Mouse (Mus musculus) megakaryocyte-erythroid progenitor cell, adult 5 weeks (primary cell): ENCODE results near the gene Fscb. TPM values are rescaled to one million over a fixed set of nuclear protein-coding genes. Genes with fewer than 3 reads are reported as not detected.

ENCODE experiments used
- polyA plus RNA-seq: library from polyadenylated mRNA; stranded (reverse); fragments of >175 nt; gene quantifications from 2 replicates; pipeline ENCODE4 v1.2.3, GENCODE M21; 2012

The Fscb gene
- polyA plus RNA-seq = not detected in 2 replicates

DNA sequence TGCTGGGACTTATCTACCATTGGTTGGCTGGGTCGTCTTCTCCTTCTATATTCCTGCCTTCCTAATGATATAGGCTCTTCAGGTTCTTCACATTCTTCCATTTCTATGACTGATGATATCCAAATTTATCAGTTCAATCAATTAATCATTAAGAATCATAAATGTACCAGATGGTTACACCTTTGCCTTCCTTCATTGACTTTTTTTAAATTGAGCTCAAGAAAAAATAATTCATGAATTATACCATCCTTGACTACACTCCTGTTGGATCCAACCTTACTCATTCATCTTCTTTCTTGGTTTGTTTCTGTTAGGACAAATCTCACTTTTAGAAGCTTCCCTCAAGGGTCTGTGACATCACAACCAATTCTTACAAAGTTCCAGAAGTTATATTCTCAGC, at the start of gene Fscb:
Gene Fscb, minus strand, starts transcription at position 101 of the 400 bp plus-strand sequence.

